Mouse (Mus musculus) cerebellum, postnatal 14 days (tissue): ENCODE data around the gene Zbtb43.

Source experiments
- DNase-seq, 2 experiments: peaks; one replicate each; pipeline ENCODE4 v3.0.0; 2021; ENCODE audit warnings: mixed read lengths in 2 of 2

The Zbtb43 gene

GRCm38 (mm10) chr2:33468466-33469097 lies at the start of gene Zbtb43:
Gene Zbtb43, minus strand, starts transcription at chr2:33468559.
- peak; percentile 96 to 97 for DNase-seq

GRCm38 (mm10) chr2:33515856-33516255 lies 47.5 kb upstream of the Zbtb43 start:
- DNase-seq = no peak

- no peak for DNase-seq
Observed at GRCm38 (mm10) chr2:33515431-33515830, 47.1 kb upstream of the Zbtb43 start.

- DNase-seq = no peak
Observed at GRCm38 (mm10) chr2:33510791-33511190, 42.4 kb upstream of the Zbtb43 start.

- DNase-seq = no peak
Observed at GRCm38 (mm10) chr2:33502602-33503001, 34.2 kb upstream of the Zbtb43 start.

- DNase-seq = peak; percentile 32 to 34
Observed at GRCm38 (mm10) chr2:33498280-33498679, 29.9 kb upstream of the Zbtb43 start.

GRCm38 (mm10) chr2:33495654-33496053 lies 27.3 kb upstream of the Zbtb43 start:
- no peak for DNase-seq

- DNase-seq = no peak
Observed at GRCm38 (mm10) chr2:33492041-33492440, 23.7 kb upstream of the Zbtb43 start.

GRCm38 (mm10) chr2:33489565-33489964 lies 21.2 kb upstream of the Zbtb43 start:
- peak; percentile 50 to 71 for DNase-seq

GRCm38 (mm10) chr2:33487332-33487731 lies 19.0 kb upstream of the Zbtb43 start:
- DNase-seq = peak; percentile 16 to 22

- peak; percentile 91 to 93 for DNase-seq
Observed at GRCm38 (mm10) chr2:33486866-33487265, 18.5 kb upstream of the Zbtb43 start.

- DNase-seq = no peak
Observed at GRCm38 (mm10) chr2:33477961-33478755, 9.8 kb upstream of the Zbtb43 start.

GRCm38 (mm10) chr2:33475961-33476360 lies 7.6 kb upstream of the Zbtb43 start:
- no peak for DNase-seq

GRCm38 (mm10) chr2:33467546-33468465 lies 553 bp downstream of the Zbtb43 start:
- DNase-seq = peak in 1 of 2 experiments; percentile 14

GRCm38 (mm10) chr2:33465966-33466365 lies 2.4 kb downstream of the Zbtb43 start:
- no peak for DNase-seq

- DNase-seq = no peak
Observed at GRCm38 (mm10) chr2:33465215-33465614, 3.1 kb downstream of the Zbtb43 start.

- DNase-seq = no peak
Observed at GRCm38 (mm10) chr2:33462066-33462465, 6.3 kb downstream of the Zbtb43 start.

- DNase-seq = no peak
Observed at GRCm38 (mm10) chr2:33461066-33461465, 7.3 kb downstream of the Zbtb43 start.

- DNase-seq = no peak
Observed at GRCm38 (mm10) chr2:33459660-33460059, 8.7 kb downstream of the Zbtb43 start.

GRCm38 (mm10) chr2:33456696-33457095 lies 11.7 kb downstream of the Zbtb43 start:
- no peak for DNase-seq

GRCm38 (mm10) chr2:33456242-33456641 lies 12.1 kb downstream of the Zbtb43 start:
- no peak for DNase-seq

- DNase-seq = no peak
Observed at GRCm38 (mm10) chr2:33455350-33455749, 13.0 kb downstream of the Zbtb43 start.

- DNase-seq = no peak
Observed at GRCm38 (mm10) chr2:33454816-33455215, 13.5 kb downstream of the Zbtb43 start.
